Mouse (Mus musculus) CH12.LX (cell line): ENCODE data around the gene Midn.

Experiments
- CHD1 ChIP-seq: IDR thresholded peaks from 2 replicates; pipeline ENCODE4 v1.6.1; 2012; ENCODE audit warnings: low read depth, low read length, improper control_type of control experiment, inconsistent platforms
- CTCF ChIP-seq, 2 experiments: IDR thresholded peaks in 1 of 2; conservative IDR thresholded peaks in 1 of 2; 2 replicates each; pipeline ENCODE4 v1.5.1; 2011 to 2012; ENCODE audit warnings: low read depth in 2 of 2, low read length in 2 of 2, improper control_type of control experiment in 1 of 2, inconsistent platforms in 1 of 2, mild to moderate bottlenecking in 1 of 2, moderate library complexity in 1 of 2
- E2F4 ChIP-seq: IDR thresholded peaks from 2 replicates; pipeline ENCODE4 v1.6.1; 2011; ENCODE audit warnings: low read depth, low read length, improper control_type of control experiment; ENCODE audit not compliant: insufficient replicate concordance
- EP300 ChIP-seq: IDR thresholded peaks from 2 replicates; pipeline ENCODE4 v1.6.1; 2011; ENCODE audit warnings: low read length, improper control_type of control experiment
- IRF4 ChIP-seq: IDR thresholded peaks from 2 replicates; pipeline ENCODE4 v1.6.1; 2014; ENCODE audit warnings: low read depth, mild to moderate bottlenecking, inconsistent platforms, low read length, improper control_type of control experiment
- MAX ChIP-seq: IDR thresholded peaks from 2 replicates; pipeline ENCODE4 v1.6.1; 2011; ENCODE audit warnings: low read length, improper control_type of control experiment
- MEF2A ChIP-seq: IDR thresholded peaks from 2 replicates; pipeline ENCODE4 v1.6.1; 2014; ENCODE audit warnings: low read depth, mild to moderate bottlenecking, inconsistent platforms, low read length, improper control_type of control experiment, borderline replicate concordance
- NELFE ChIP-seq: IDR thresholded peaks from 2 replicates; pipeline ENCODE4 v1.6.1; 2011; ENCODE audit warnings: low read depth, low read length, improper control_type of control experiment
- POLR2A ChIP-seq: IDR thresholded peaks from 2 replicates; pipeline ENCODE4 v1.6.1; 2011; ENCODE audit warnings: low read depth, mild to moderate bottlenecking, improper control_type of control experiment, low read length
- POLR2AphosphoS2 ChIP-seq: IDR thresholded peaks from 2 replicates; pipeline ENCODE4 v1.6.1; 2011; ENCODE audit warnings: low read depth, low read length, improper control_type of control experiment
- RAD21 ChIP-seq: IDR thresholded peaks from 2 replicates; pipeline ENCODE4 v1.6.1; 2011; ENCODE audit warnings: low read depth, mild to moderate bottlenecking, low read length, improper control_type of control experiment, moderate library complexity
- TCF12 ChIP-seq: IDR thresholded peaks from 2 replicates; pipeline ENCODE4 v1.6.1; 2014; ENCODE audit warnings: low read depth, mild to moderate bottlenecking, inconsistent platforms, low read length, improper control_type of control experiment
- USF1 ChIP-seq: IDR thresholded peaks from 2 replicates; pipeline ENCODE4 v1.6.1; 2014; ENCODE audit warnings: low read depth, mild to moderate bottlenecking, inconsistent platforms, low read length, improper control_type of control experiment
- ZNF384 ChIP-seq: IDR thresholded peaks from 2 replicates; pipeline ENCODE4 v1.6.1; 2012; ENCODE audit warnings: low read depth, low read length, improper control_type of control experiment, inconsistent platforms

DNA sequence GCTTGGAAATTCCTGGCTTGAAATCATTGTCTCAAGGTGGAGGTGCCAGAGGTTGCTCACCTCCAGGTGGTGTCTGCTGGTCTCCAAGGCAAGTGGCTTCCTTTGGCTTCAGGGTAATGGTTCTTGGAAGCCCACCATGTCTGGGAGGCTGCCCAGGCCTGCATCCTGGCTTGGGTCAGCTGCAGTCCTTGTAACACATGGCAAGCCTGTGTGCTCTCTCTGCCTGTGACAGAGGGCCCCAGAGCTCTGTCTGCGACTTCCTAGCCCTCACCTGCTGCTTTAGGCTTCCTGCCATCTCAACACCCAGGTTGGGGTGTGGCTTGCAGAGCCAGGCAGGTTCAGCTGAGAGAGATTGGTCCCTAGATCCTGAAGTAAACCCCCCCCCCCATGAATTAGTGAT lies 30.3 kb upstream of the Midn start:
- no peak for TF ChIP-seq MEF2A
- no peak for TF ChIP-seq E2F4
- no peak for TF ChIP-seq CTCF (conservative IDR thresholded peaks at IDR 0.05 in 1 of 2, IDR thresholded peaks at IDR 0.05 in 1 of 2; ENCODE audit: low read depth in 2 of 2, low read length in 2 of 2)
- TF ChIP-seq POLR2A, result no peak
- no peak for TF ChIP-seq POLR2AphosphoS2
- no peak for TF ChIP-seq TCF12
- no peak for TF ChIP-seq EP300
- no peak for TF ChIP-seq RAD21
- TF ChIP-seq MAX, result no peak
- no peak for TF ChIP-seq USF1
- no peak for TF ChIP-seq NELFE
- TF ChIP-seq CHD1, result no peak
- no peak for TF ChIP-seq IRF4
- no peak for TF ChIP-seq ZNF384
